Mouse (Mus musculus) mouse trophoblast stem cell (cell line): ENCODE data around the gene Adk.
"Not testable (repeated sequence)": the region's sequence is repeated elsewhere in the genome, so short reads cannot be mapped to it uniquely, and the experiment has no call there.

ENCODE experiments used
- in situ Hi-C, 2 experiments: fragments of 300-500 bp; cut with MseI, MboI; formaldehyde crosslinking; loops; 2 replicates in 1 of 2; 3 replicates in 1 of 2; pipeline ENCODE4 v1.15.1; 2025

Gene Adk

DNA sequence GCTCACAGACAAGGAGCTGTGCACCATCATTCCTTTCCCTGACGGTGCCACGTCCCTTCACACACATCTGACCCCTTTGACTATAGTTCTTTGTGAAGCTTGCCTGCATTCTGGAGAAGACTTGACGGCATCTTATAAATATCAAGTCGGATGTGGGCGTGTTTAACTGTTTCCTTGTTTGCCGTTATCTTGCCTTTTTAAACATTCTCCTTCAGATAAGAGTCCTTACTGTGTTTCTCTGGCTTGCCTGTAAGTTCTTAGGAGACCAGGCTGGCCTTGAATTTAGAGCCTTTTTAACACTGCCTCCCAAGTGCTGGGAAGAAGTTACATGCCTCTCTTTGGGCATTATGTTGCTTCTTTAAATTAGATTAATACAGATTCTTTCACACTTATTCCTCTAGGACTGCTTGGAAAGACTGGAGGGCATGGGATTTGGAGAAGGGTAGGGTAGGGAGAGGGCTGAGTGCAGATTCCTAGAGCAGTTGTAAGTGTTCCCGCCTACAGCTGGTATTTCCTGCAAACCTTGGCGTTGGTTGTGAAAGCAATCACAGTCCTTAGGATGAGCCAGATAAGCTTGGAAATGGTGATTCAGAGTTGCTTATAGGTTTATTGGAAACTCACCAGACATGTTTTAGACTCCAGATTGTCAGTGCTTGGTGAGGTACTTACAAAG lies 13.3 kb downstream of the Adk start:
- in situ Hi-C loops = no loop called here

DNA sequence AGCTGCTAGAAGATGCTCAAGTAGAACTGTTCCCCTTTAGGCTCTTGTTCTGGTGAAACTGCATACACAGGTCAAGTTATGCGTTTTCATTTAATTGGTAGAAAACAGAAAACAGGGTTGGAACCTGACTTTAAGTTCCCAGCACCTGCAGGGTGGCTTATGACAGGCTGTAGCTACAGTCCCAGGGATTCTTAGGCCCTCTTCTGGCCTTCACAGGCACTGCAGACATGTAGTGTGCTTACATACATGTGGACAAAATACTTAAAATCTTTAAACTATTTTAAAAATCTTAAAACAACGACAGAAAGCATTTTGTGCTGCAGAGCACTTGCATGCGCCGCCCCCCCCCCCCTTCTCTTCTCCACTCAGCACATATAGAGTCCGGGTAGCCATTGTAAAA lies 17.2 kb downstream of the Adk start:
- in situ Hi-C loops = no loop called here

DNA sequence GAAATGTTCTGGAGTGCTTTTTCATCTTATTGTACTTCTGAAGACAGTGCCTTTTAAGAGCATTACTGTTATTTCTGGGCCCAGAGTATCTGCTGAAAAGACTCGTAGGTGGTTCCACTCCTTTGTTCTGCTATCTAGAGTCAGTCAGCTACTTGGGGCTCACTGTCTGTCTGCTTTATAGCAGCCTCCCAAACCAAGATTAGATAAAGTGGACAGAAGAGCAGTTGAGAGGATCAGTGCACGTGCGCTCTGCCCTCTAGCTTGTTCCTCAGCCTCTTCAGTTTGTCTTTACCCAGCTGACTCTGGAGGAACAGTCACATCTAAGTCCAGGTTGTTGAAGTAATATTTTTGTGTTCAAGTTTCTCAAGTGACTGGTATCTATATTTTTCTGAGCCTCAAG lies 21.6 kb downstream of the Adk start:
- in situ Hi-C loops = no loop called here

DNA sequence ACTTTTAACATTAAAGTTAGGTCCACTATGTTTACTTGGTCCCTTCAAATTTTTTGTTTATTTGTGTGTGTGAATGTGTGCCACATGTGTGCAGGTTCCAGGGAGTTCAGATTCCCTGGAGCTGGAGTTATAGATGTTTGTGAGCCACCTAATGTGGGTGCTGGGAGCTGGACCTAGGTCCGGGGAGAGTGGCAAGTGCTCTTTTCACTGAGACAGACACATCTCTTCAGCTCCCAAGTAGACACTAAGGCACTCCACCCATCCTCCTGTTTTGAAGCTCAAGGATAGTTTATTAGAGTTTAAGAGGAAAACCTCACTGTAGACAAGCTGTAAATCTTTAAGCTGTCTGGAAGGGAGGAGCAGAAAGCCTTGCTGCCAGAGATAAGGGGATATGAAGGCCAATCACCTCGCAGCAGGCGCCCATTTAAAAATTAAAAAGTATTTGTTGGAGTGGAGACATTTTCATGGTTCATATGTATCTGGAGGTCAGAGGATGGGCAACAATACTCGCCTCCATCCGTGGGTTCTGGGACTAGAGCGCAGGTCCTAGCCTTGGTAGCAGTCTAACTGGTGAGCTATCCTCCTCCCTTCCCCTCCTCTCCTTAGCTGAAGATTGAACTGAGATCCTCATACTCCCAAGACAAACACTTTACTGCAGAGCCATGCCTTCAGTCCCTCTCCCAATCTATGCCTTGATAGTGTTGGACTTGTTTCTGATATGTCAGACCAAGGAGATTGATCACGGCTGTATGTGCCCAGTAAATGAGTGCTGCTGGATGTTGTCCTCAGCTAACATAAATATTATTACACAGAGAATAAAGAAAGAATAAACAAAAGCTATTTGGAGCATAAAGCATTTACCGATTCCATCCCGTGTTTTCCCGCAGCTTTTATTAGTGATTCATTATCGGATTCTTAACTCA lies 22.3 kb downstream of the Adk start:
- in situ Hi-C loops = no loop called here

DNA sequence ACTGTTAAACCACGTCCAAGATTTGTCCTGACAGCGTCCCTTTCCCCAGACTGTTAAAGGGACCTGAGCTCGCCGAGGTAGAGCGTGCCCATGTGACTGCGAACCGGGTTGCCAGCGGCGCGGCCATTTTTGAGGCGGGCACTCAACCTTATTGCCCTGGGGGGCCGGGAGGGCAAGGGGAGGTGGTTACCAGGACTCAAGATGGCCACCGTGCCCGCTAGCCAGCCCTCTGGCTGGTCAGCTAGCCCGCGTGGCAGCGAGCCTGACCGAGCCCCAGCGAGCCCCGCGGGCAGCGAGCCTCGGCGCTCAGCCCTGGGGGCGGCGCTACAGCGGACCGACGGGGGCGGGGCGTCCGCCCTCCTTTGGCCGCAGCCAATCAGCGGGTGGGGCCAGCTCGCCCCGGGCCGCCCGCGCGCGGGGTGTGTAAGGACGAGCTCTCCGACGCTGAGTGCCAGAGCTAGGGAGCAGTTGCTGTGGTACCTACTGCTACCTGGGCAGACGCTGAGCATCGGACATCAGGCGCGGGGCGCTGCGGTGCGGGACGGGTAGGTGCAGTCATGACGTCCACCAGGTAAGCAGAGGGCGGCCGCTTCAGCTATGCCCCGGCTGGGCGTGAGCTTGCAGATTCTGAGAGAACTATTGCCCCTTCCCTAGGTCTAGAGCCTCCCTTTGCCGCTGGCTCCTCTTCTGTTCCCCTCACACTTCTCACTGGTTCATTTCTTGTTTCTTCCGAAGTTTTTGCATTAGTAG lies 23.6 kb downstream of the Adk start:
- in situ Hi-C loops = no loop called here

DNA sequence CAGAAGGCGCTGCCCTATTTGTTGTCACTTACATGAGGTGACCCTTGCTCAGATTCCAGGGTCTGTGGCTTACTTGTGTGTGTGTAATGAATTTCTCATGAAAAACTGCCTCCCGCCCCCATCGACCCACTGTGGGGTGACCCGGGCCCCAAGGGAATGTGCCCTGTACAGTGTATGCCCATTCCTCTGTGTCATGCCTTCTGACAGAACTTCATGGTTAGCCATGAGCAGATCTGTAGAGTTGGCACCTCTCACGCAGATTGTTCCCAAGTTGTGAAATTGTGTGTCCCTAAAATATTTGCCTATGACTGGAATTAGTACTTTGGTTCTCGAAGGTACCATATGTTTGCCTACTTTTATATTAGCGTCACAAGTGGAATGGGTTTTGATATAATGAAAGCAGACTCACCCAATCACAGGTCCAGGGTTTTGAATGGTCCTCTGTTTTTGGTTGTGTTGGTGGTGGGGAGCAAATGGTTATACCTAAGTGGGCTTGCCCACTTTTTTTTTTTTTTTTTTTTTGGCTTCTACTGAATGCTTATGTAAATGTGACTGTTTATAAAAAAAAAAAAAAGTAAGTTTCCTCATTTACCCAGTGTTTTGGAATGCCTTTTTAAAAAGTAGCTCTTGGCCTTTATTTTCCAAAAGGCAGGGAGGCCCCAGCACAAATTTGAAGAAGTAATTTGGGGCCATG lies 24.3 kb downstream of the Adk start:
- in situ Hi-C loops = no loop called here

DNA sequence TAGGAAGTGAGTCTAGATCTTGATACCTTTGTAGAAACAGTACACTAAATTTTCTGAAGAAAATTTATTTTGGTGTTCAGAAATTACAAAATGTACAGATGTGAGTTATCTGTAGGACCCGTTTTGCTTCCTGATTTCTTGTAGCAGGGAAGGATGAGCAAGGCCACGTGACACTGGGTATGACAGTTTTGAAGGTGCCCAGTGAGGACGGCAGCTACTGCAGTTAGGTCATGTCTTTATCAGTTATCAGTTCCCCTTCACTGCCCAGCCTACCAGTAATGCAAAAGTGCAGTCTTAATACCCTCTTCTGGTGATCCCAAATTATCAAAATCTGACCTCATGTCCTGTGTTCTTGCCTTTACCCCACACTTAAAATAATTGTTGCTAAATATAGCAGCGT lies 25.6 kb downstream of the Adk start:
- in situ Hi-C loops = no loop called here

DNA sequence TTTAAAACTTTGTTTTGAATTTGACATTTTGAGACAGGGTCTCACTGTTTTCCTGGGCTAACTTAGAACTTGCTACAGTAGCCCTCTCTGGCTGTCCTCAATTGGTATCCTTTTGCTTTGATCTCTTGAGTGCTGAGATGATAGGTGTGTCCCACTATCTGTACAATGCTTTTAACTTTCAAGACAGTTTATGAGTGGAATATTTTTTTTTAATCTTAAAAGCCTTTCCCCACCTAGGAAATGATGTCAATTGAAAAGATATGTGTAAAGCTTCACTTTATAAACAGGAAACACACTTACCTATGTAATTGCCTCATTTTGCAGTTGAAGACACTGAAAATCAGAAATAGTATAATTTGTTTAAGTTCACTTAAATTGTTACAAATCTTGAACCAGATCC lies 26.1 kb downstream of the Adk start:
- in situ Hi-C loops = no loop called here

DNA sequence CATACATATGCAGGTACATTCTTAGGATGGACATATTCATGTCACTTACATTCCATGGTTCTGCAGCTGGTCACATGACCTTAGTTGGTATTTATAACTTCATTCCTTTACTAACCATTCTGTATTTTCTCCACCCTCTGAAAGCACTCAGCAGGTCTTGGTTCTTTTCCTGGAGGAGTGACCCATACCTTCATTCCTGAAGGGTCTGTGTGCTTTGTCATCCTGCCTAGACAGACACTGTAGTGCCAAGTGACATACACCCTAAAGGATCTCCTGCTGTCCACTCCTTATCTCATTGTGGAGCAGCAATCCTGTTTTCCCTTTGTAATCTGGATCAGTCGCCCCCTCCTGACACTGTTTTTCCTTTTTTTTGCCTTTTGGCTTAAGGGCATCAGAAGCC lies 30.4 kb downstream of the Adk start:
- in situ Hi-C loops = no loop called here

DNA sequence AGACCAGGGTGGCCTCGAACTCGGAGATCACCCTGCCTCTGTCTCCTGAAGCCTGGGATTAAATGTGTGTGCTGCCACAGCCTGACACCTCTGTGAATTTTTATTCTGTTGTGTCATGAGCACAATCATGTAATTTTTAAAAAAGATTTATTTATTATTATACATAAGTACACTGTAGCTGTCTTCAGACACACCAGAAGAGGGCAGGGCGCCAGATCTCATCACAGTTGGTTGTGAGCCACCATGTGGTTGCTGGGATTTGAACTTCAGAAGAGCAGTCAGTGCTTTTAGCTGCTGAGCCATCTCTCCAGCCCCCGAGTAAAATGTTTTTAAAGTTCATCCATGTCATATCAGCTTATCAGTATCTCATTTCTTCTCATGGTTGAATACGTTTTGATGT lies 33.3 kb downstream of the Adk start:
- in situ Hi-C loops = no loop called here

DNA sequence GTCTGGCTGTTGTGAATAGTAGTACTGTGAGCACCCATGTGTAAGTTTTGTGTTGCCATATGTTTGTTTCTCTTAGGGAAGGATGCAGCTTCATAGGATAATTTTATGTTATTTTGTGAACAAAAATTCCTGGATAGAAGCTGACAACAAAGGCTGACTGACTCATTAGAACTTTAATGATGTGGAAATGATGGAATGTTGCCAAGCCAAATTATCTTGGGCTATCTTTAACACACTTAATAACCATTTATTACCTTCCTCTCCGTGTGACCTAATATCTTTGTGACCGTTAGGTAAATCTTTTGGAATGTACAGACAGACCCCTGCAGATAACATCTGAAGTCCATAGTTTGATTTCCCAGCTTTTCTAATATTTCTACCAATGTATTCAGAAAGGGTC lies 33.7 kb downstream of the Adk start:
- in situ Hi-C loops = no loop called here

DNA sequence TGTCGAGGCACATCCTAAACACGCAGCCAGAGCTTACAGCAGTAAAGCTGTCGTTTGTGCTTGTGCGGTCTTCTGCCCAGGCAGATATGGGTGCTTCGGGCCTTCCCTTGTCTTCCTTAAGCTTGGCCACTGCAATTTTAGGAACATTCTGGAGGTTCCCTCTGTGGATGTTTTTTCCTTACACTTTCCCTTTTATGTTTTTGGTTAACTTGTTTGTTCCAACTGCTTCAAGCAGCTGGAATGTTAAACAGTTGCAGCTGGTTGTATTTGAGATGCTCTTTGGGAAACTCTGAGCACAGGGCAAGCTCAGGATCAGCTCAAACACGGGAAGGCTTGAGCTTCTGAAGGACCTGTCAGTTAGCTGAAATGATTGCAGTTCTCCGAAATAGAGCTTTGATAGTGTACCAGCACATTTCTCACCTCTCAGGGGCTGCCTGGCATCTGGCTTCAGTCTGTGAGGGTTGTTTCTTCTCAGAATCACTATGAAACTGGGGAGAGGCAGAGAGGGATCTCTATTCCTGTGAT lies 34.5 kb downstream of the Adk start:
- in situ Hi-C loops = no loop called here

DNA sequence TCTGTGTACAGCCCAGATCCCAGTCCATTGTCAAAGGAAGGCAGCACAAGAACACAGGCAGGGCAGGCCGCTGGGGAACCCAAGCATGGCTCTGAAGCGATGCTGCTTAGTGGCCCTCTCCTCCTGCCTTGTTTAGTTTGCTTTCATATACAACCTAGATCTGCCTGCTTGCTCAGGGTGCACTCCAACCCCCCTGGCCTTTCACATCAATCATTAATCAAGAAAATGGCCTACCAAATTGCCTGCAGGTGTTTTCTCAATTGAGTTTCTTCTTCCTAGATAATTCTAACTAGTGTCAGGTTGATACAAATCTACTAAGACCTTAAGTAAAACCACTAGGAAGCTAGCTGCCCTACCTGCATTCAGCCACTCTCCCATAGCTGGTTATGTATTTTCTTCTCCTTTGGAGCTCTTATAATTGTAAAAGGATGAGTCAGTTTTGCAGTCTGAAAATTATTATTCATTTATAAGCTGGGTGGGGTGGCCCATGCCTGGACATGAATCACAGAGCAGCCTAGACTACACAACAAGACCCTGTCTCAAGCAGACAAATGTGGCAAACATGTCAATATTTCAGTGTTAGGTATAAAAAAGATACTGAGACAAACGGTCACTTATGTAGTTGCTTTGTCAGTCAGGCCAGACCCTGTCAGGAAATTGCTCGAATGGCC lies 35.2 kb downstream of the Adk start:
- in situ Hi-C loops = no loop called here

DNA sequence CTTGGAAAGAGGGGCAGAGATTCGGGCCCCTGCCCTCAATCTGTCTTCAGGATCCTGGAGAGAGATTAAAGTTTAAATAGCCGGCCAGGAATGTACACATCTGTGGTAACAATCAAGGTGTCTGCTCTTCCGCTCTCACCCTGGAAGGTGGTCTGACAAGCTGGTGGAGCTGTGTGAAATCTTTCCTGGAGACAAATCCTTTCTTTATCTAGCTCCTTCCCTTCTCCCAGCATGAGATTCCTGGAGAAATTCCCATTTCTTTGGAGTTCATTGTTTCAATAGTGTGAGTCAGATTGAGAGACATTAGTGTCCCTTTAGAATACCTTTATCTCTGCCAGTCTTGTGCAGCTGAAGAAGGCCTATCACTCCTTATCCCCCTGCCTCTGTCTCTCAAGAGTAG lies 36.4 kb downstream of the Adk start:
- in situ Hi-C loops = no loop called here

DNA sequence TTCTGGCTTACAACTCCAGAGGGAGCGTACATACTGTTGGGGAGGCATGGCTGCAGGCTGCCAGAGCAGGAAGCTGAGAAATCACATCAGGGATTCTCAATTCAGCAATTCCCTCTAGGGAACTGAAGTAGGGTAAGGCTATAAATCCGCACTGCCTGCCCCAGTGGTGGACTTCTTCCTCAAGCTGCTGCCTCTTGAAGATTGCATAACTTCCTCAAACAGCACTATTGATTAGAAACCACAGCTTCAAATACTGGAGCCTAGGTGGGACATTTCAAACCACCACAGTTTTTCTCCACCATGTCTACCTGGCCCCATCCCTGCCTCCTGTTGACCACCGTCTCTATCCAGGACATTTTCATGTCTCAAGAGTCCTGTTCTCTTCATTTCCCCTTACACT lies 38.0 kb downstream of the Adk start:
- in situ Hi-C loops = no loop called here

DNA sequence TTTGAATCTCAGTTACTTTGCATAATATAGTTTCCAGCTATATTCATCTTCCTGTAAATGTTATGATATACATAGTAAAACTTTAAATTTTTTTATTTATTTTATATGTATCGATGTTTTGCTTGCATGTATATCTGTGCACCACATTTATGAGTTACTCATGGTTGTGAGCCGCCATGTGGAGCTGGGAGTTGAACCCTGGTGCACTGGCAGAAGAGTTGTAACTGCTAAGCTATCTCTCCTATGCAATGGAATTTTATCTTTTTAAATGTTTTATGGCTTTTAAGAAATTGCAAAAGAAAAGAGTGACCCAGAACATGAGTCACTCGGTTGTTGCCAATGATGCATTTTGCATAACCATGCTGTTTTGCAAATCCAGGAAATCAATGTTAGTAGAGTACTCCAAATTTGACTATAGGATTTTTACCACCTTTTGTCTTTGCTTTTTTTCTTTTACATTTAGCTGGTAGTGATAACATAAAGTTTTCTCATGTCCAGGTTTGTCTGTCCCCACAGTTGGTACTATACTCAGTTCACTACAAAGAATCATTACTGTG lies 38.6 kb downstream of the Adk start:
- in situ Hi-C loops = no loop called here

DNA sequence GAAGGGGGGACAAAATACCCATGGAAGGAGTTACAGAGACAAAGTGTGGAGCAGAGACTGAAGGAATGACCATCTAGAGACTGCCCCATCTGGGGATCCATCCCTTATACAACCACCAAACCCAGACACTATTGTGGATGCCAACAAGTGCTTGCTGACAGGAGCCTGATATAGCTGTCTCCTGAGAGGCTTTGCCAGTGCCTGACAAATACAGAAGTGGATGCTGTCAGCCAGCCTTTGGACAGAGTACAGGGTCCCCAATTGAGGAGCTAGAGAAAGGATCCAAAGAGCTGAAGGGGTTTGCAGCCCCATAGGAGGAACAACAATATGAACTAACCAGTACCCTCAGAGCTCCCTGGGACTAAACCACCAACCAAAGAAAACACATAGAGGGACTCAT lies 41.8 kb downstream of the Adk start:
- in situ Hi-C loops = not testable (repeated sequence)

DNA sequence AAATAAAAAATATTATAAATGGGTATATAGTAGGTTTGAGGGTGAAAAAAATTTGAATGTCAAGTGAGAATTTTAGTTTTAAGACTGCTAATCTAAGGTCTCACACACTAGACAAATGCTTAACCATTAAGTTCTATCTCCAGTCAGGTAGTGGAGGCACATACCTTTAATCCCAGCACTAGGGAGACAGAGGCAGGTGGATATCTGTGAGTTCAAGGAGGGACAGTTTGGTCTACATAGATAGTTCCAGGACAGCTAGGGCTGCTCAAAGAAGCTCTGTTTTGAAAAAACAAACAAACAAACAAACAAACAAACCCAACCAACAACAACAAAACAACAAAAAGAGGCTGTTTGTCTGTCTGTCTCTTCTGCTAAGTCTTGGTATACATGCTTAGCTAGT lies 43.9 kb downstream of the Adk start:
- in situ Hi-C loops = no loop called here

DNA sequence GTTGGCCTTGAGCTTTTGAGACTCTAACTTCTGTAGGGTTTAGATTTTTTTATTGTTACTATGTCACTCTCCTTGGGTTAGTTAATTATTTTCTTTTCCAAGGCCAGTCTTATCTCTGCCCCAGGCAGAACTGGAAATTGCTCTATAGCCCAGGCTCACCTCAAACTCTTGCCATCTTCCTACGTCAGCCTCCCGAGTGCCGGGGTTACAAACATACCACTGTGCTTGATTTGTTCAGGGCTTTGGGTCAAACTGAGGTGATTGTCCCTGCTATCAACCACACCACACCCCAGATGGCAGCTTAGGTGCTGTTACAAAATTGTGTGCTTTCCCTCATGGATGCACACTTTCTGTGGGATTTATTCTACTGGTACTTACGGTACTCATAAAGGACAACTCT lies 44.3 kb downstream of the Adk start:
- in situ Hi-C loops = no loop called here

DNA sequence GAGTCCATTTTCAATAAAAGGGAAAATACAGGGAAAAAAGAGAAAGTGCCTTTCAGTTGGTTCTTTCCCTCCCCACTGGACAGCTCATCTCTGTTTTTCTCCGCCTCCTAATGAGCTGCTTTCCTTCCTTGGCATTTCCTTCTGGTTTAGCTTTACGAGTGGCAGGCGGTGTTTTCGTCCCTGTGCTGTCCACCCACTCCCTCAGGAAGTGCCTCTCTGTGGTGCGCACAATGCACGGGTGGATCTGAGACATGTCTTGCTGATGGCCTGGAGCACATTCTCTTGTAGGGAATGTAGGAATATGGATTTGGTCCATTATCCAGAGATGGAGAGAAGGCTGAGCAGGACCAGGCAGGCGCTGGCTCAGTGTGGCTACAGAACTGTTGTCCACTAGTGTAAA lies 47.0 kb downstream of the Adk start:
- in situ Hi-C loops = no loop called here

DNA sequence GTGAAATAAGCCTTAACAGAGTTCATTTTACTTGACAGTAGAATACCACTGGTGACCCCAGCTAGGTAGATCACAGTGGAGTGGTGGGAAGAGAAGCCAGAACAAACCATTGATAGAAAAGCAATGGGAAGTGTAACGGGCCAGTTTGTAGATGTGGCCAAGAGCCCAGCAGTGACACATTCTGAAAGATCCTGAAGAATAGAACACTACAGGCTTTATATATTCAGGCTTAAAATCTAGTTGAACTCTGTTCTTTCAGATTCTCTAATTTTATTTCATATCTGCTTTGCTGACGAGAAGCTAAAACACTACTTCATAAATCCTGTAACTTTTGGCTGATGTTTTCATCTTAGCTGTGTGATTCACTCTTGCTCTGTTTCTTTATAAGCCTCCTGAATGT lies 48.5 kb downstream of the Adk start:
- in situ Hi-C loops = no loop called here
